Mouse (Mus musculus): ENCODE measurements around the gene Celsr2. TPM values are rescaled to one million over a fixed set of nuclear protein-coding genes. Genes with fewer than 3 reads are reported as not detected.

The Celsr2 gene
- polyA plus RNA-seq (2012; rRNA removed), result 35.7 and 42.0 TPM in 2 replicates

GRCm38 (mm10) chr3:108414857-108415830 lies at the start of gene Celsr2:
Celsr2 (minus strand) TSS chr3:108415552.

GRCm38 (mm10) chr3:108444698-108445365 lies 29.5 kb upstream of the Celsr2 start, which contains the start of gene Sars:
Sars (minus strand) TSS chr3:108445209.

GRCm38 (mm10) chr3:108383485-108384354 lies 31.6 kb downstream of the Celsr2 start, which contains the start of gene Psrc1:
Psrc1 (plus strand) TSS chr3:108383839.

GRCm38 (mm10) chr3:108364270-108364995 lies 50.9 kb downstream of the Celsr2 start, which contains the start of gene Mybphl:
Mybphl (plus strand) TSS chr3:108364911.

Other genes with a start within 250 kb of the Celsr2 start
- 19.0 and 19.8 TPM in 2 replicates for gene Amigo1, start 229.2 kb downstream of the Celsr2 start, polyA plus RNA-seq (2012; rRNA removed)
- gene Cyb561d1, start 214.3 kb downstream of the Celsr2 start, polyA plus RNA-seq (2012; rRNA removed), result 6.6 and 6.9 TPM in 2 replicates
- 36.4 and 37.2 TPM in 2 replicates for gene Atxn7l2, start 204.6 kb downstream of the Celsr2 start, polyA plus RNA-seq (2012; rRNA removed)
- 1.0 and 2.5 TPM in 2 replicates for gene Sypl2, start 188.9 kb downstream of the Celsr2 start, polyA plus RNA-seq (2012; rRNA removed)
- gene Psma5, start 158.6 kb downstream of the Celsr2 start, polyA plus RNA-seq (2012; rRNA removed), result 166 and 175 TPM in 2 replicates
- gene Sort1, start 131.5 kb downstream of the Celsr2 start, polyA plus RNA-seq (2012; rRNA removed), result 61.8 and 62.0 TPM in 2 replicates
- 0.05 and 0.08 TPM in 2 replicates for gene Mybphl, start 50.6 kb downstream of the Celsr2 start, polyA plus RNA-seq (2012; rRNA removed)
- gene Psrc1, start 31.7 kb downstream of the Celsr2 start, polyA plus RNA-seq (2012; rRNA removed), result 18.1 and 19.3 TPM in 2 replicates
- 165 and 175 TPM in 2 replicates for gene Sars, start 29.7 kb upstream of the Celsr2 start, polyA plus RNA-seq (2012; rRNA removed)
- gene 1700013F07Rik, start 118.6 kb upstream of the Celsr2 start, polyA plus RNA-seq (2012; rRNA removed), result 3.2 and 4.1 TPM in 2 replicates
- gene 5330417C22Rik, start 121.0 kb upstream of the Celsr2 start, polyA plus RNA-seq (2012; rRNA removed), result 9.7 and 11.6 TPM in 2 replicates
- 12.4 and 13.0 TPM in 2 replicates for gene Tmem167b, start 146.9 kb upstream of the Celsr2 start, polyA plus RNA-seq (2012; rRNA removed)
- 28.7 and 34.1 TPM in 2 replicates for gene Taf13, start 156.1 kb upstream of the Celsr2 start, polyA plus RNA-seq (2012; rRNA removed)
- 123 and 124 TPM in 2 replicates for gene Wdr47, start 175.7 kb upstream of the Celsr2 start, polyA plus RNA-seq (2012; rRNA removed)
- 39.5 and 42.9 TPM in 2 replicates for gene Clcc1, start 238.4 kb upstream of the Celsr2 start, polyA plus RNA-seq (2012; rRNA removed)